Mouse (Mus musculus): Measurements from ENCODE around the gene Trim2. TPM values are rescaled to one million over a fixed set of nuclear protein-coding genes. Genes with fewer than 3 reads are reported as not detected.

The Trim2 gene
- total and polyA plus RNA-seq, 3 experiments: 2.4 to 3.3 (median 2.5) TPM

GRCm38 (mm10) chr3:84313003-84313800 lies 6.5 kb upstream of the Trim2 start:
- peaks cover 11 to 19% of the 10 kb centered on the region in 2 experiments; a peak in 3 of 4 replicates for H3K4me1 ChIP-seq (ENCODE audit: control insufficient read depth in 1 of 2, insufficient read depth in 2 of 2)
- peak overlapping the region; percentile 64; the same call in 1 of the 2 replicates for H3K9ac ChIP-seq (ENCODE audit: insufficient read depth, low read depth)
- peak overlapping the region; percentile 67 for H3K4me2 ChIP-seq (ENCODE audit: insufficient read depth, low read depth, poor library complexity, severe bottlenecking)
- no peak overlapping the region for H3K4me3 ChIP-seq (replicated peaks in 1 of 3; ENCODE audit: low read depth in 2 of 3, low read length in 2 of 3, poor library complexity in 1 of 3)
- no peaks in the 10 kb centered on the region for H3K36me3 ChIP-seq (replicated peaks in 1 of 2; ENCODE audit: control insufficient read depth in 1 of 2, insufficient read depth in 1 of 2, low read length in 1 of 2)
- no peaks in the 10 kb centered on the region for H3K9me3 ChIP-seq (replicated peaks; ENCODE audit: low read length)
- H3K79me2 ChIP-seq (replicated peaks; ENCODE audit: control insufficient read depth, extremely low read depth, insufficient read depth, poor library complexity, severe bottlenecking): no peaks in the 10 kb centered on the region
- H3K27me3 ChIP-seq (replicated peaks): no peaks in the 10 kb centered on the region
- in situ Hi-C loops (cut with MboI; ENCODE audit: low pct_ligation_motif_present, low pct_unique_long_range_greater_than_20kb, low sequenced_read_pairs) (loop anchor here (5.0 to 25.0 kb wide), 3 partner anchors 141 to 398 kb away; partner anchors contain the start of gene Gm6525), dilution Hi-C loops (cut with MboI; ENCODE audit: extremely low pct_ligation_motif_present, extremely low pct_unique_long_range_greater_than_20kb, low sequenced_read_pairs) (no loop called here)
- H3K27ac ChIP-seq (ENCODE audit: insufficient read depth, low read depth): peak overlapping the region; percentile 8; the same call in 1 of the 2 replicates
- peak; percentile 91 for DNase-seq (ENCODE audit: extremely low read depth)
- TF ChIP-seq USF1 (IDR thresholded peaks at IDR 0.05; ENCODE audit: low read depth, low read length) (no peak), MYC (IDR thresholded peaks at IDR 0.05; ENCODE audit: low read depth, low read length) (peak; percentile 96), TBP (conservative IDR thresholded peaks at IDR 0.05; ENCODE audit: low read depth, low read length) (0 out of 2 replicates have a peak, but pooled peaks have one; percentile 39), KAT2A (IDR thresholded peaks at IDR 0.05; ENCODE audit: insufficient replicate concordance, low read length) (no peak), RCOR1 (conservative IDR thresholded peaks at IDR 0.05; ENCODE audit: low read depth, low read length) (no peak), USF2 (conservative IDR thresholded peaks at IDR 0.05; ENCODE audit: low read depth, low read length) (no peak), POLR2AphosphoS2 (IDR thresholded peaks at IDR 0.05; ENCODE audit: low read depth, low read length) (no peak), MXI1 (IDR thresholded peaks at IDR 0.05; ENCODE audit: low read depth, low read length) (peak; percentile 59; the same call in 1 of the 2 replicates), TCF12 (IDR thresholded peaks at IDR 0.05; ENCODE audit: low read depth, low read length) (peak; percentile 64; the same call in 1 of the 2 replicates), BHLHE40 (IDR thresholded peaks at IDR 0.05; ENCODE audit: low read depth, low read length) (0 out of 2 replicates have a peak, but pooled peaks have one; percentile 21), UBTF (IDR thresholded peaks at IDR 0.05; ENCODE audit: low read depth, low read length) (no peak), SIN3A (IDR thresholded peaks at IDR 0.05; ENCODE audit: low read length) (no peak), EP300 (IDR thresholded peaks at IDR 0.05; ENCODE audit: low read length) (peak; percentile 68), GABPA (IDR thresholded peaks at IDR 0.05; ENCODE audit: insufficient replicate concordance, low read depth, low read length) (no peak), MEF2A (IDR thresholded peaks at IDR 0.05; ENCODE audit: borderline replicate concordance, low read depth, low read length) (peak; percentile 76), ETS1 (conservative IDR thresholded peaks at IDR 0.05; ENCODE audit: low read depth, low read length) (peak; percentile 32; the same call in 1 of the 2 replicates), PAX5 (IDR thresholded peaks at IDR 0.05; ENCODE audit: low read length) (no peak), POLR2A (IDR thresholded peaks at IDR 0.05; ENCODE audit: low read depth, low read length) (no peak; the same call in 1 of the 2 replicates), MAFK (IDR thresholded peaks at IDR 0.05; ENCODE audit: insufficient replicate concordance, low read length) (no peak), ELF1 (IDR thresholded peaks at IDR 0.05; ENCODE audit: low read depth, low read length) (peak; percentile 41; the same call in 1 of the 2 replicates), E2F4 (IDR thresholded peaks at IDR 0.05; ENCODE audit: insufficient replicate concordance, low read depth, low read length) (0 out of 2 replicates have a peak, but pooled peaks have one; percentile 44), CTCF (conservative IDR thresholded peaks at IDR 0.05 in 1 of 2, IDR thresholded peaks at IDR 0.05 in 1 of 2; ENCODE audit: low read depth in 2 of 2, low read length in 2 of 2) (peak; percentile 79 to 96), ZKSCAN1 (IDR thresholded peaks at IDR 0.05; ENCODE audit: borderline replicate concordance, low read depth, low read length) (no peak), JUND (conservative IDR thresholded peaks at IDR 0.05; ENCODE audit: low read depth, low read length) (peak; percentile 73), ZC3H11A (IDR thresholded peaks at IDR 0.05; ENCODE audit: low read depth, low read length) (peak; percentile 66), CHD1 (IDR thresholded peaks at IDR 0.05; ENCODE audit: low read depth, low read length) (no peak), IRF4 (IDR thresholded peaks at IDR 0.05; ENCODE audit: low read depth, low read length) (peak; percentile 70; the same call in 1 of the 2 replicates), HCFC1 (IDR thresholded peaks at IDR 0.05; ENCODE audit: low read depth, low read length) (peak; percentile 66), MAX (IDR thresholded peaks at IDR 0.05; ENCODE audit: low read length) (peak; percentile 91), ZMIZ1 (IDR thresholded peaks at IDR 0.05; ENCODE audit: low read depth, low read length) (no peak), MAZ (IDR thresholded peaks at IDR 0.05; ENCODE audit: low read depth, low read length) (peak; percentile 83), NELFE (IDR thresholded peaks at IDR 0.05; ENCODE audit: low read depth, low read length) (peak; percentile 59; the same call in 1 of the 2 replicates), NRF1 (IDR thresholded peaks at IDR 0.05; ENCODE audit: low read depth, low read length) (peak; percentile 42; the same call in 1 of the 2 replicates), RAD21 (IDR thresholded peaks at IDR 0.05; ENCODE audit: low read depth, low read length) (peak; percentile 96), CHD2 (IDR thresholded peaks at IDR 0.05; ENCODE audit: low read length) (no peak), ZNF384 (IDR thresholded peaks at IDR 0.05; ENCODE audit: low read depth, low read length) (0 out of 2 replicates have a peak, but pooled peaks have one; percentile 11), JUN (IDR thresholded peaks at IDR 0.05; ENCODE audit: insufficient read depth, low read depth, low read length) (peak; percentile 26; the same call in 1 of the 2 replicates)

All from CH12.LX (cell line).